Mouse (Mus musculus): ENCODE data around the gene Yars. TPM values are rescaled to one million over a fixed set of nuclear protein-coding genes. Genes with fewer than 3 reads are reported as not detected.

The Yars gene
- total and polyA plus RNA-seq, 3 experiments: 89.5 to 539 (median 179) TPM

DNA sequence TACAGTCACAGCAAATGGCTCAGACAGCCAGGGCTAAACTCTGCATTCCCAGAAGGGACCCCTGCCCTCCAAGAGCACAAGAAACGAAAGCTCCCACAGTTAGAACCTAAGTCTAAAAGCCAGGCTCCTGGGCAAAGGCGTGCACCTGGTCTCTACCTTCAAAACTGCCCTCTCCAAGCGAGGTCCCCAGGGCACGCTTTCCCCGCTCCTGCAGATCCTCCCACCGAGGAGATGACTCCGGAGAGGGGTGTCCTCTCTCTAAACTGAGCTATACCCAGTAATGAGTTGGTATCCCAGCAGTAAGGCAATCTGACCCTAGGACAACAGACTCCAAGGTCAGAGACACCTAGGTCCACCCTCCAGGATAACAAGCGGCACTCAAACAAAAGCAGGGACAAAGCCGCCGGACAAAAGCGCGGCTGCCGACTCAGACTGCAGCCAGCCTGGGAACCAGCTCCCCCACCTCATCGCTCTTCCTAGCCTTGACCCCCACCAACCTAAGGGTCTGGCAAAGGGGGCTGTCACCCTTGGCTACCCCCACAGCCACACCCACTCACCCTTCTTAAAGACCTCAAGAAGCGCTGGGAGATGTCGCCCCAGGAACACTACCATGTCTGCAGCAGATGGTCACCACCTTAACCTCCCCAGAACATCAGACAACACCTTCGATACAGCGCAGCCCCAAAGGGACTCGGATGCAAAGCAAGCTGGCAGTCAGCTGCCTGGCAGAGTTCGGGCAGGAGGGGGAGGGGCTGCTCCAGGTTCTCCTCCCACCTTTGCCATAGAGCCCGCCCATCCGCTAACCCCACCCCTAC is 37.8 kb downstream of the Yars start:
- no peak for TF ChIP-seq JUND (IDR thresholded peaks at IDR 0.05; ENCODE audit: low read depth, low read length)
- TF ChIP-seq MAFK (IDR thresholded peaks at IDR 0.05; ENCODE audit: borderline replicate concordance, low read depth, low read length): no peak
- no peak for TF ChIP-seq ETS1 (IDR thresholded peaks at IDR 0.05; ENCODE audit: low read depth, low read length)
- no peak for TF ChIP-seq TCF12 (IDR thresholded peaks at IDR 0.05; ENCODE audit: low read depth, low read length)
- TF ChIP-seq POLR2A (IDR thresholded peaks at IDR 0.05; ENCODE audit: control insufficient read depth in 1 of 2, insufficient read depth in 1 of 2, low read depth in 1 of 2, low read length in 2 of 2, poor library complexity in 1 of 2): no peak
- H3K4me3 ChIP-seq (ENCODE audit: control insufficient read depth in 1 of 2, insufficient read depth in 1 of 2, low read depth in 2 of 2, low read length in 2 of 2): no peak overlapping the region
- H3K27me3 ChIP-seq (ENCODE audit: control insufficient read depth in 1 of 2, insufficient read depth in 2 of 2, low read length in 2 of 2): no peaks in the 10 kb centered on the region
- no peak overlapping the region for H3K27ac ChIP-seq (ENCODE audit: control insufficient read depth, low read depth, low read length)
- peaks cover 10 to 19% of the 10 kb centered on the region in 2 experiments for H3K4me1 ChIP-seq (ENCODE audit: control insufficient read depth in 1 of 2, insufficient read depth in 2 of 2, low read length in 2 of 2)
- DNase-seq (ENCODE audit: low read depth, low spot score): no peak
- no peak overlapping the region for H3K9ac ChIP-seq (ENCODE audit: control insufficient read depth, low read depth, low read length, poor library complexity, severe bottlenecking)
- no peaks in the 10 kb centered on the region for H3K9me3 ChIP-seq (replicated peaks; ENCODE audit: insufficient read depth, low read length)
- H3K79me2 ChIP-seq (ENCODE audit: control insufficient read depth, insufficient read depth, low read length, poor library complexity): no peaks in the 10 kb centered on the region
- H3K36me3 ChIP-seq (ENCODE audit: control insufficient read depth in 1 of 2, insufficient read depth in 2 of 2, low read length in 2 of 2): peaks cover 0 to 11% of the 10 kb centered on the region in 2 experiments; a peak in 2 of 4 replicates

- peaks cover 11 to 24% of the 10 kb centered on the region in 2 experiments for H3K4me1 ChIP-seq (ENCODE audit: control insufficient read depth in 1 of 2, insufficient read depth in 2 of 2, low read length in 2 of 2)
- no peaks in the 10 kb centered on the region for H3K27me3 ChIP-seq (ENCODE audit: control insufficient read depth in 1 of 2, insufficient read depth in 2 of 2, low read length in 2 of 2)
- no peak for DNase-seq (ENCODE audit: low read depth, low spot score)
Observed at GRCm38 (mm10) chr4:129227985-129228381, 38.4 kb downstream of the Yars start.

DNA sequence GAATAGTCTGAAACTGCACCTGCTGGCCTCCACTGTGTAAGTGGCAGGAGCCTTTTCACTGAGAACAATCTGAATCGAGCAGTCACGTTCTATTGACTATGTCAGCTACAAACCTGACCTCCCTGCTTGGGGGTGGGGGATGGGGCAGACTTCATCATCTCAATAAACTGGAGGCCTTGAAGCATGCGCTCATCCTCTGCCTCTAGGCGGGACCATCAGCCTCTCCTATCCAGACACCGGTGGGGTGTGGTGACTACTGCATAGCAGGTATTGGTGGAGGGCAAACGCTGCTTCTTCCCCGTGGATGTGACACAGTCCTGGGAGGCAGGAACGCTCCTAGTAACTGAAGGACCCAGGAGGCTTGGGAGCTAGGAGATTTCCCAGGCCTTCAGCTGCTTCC is 41.4 kb downstream of the Yars start:
- Histone ChIP-seq H3K79me2 (ENCODE audit: control insufficient read depth, insufficient read depth, low read length, poor library complexity) (no peaks in the 10 kb centered on the region), H3K4me1 (ENCODE audit: control insufficient read depth in 1 of 2, insufficient read depth in 2 of 2, low read length in 2 of 2) (peaks cover 21 to 45% of the 10 kb centered on the region in 2 experiments), H3K27me3 (ENCODE audit: control insufficient read depth in 1 of 2, insufficient read depth in 2 of 2, low read length in 2 of 2) (no peaks in the 10 kb centered on the region), H3K9me3 (replicated peaks; ENCODE audit: insufficient read depth, low read length) (no peaks in the 10 kb centered on the region), H3K36me3 (ENCODE audit: control insufficient read depth in 1 of 2, insufficient read depth in 2 of 2, low read length in 2 of 2) (peaks cover 0 to 27% of the 10 kb centered on the region in 2 experiments; a peak in 2 of 4 replicates), H3K9ac (ENCODE audit: control insufficient read depth, low read depth, low read length, poor library complexity, severe bottlenecking) (no peak overlapping the region), H3K4me3 (ENCODE audit: control insufficient read depth in 1 of 2, insufficient read depth in 1 of 2, low read depth in 2 of 2, low read length in 2 of 2) (no peak overlapping the region), H3K27ac (ENCODE audit: control insufficient read depth, low read depth, low read length) (no peak overlapping the region)
- no peak for DNase-seq (ENCODE audit: low read depth, low spot score)
- no peak for TF ChIP-seq TAL1 (IDR thresholded peaks at IDR 0.05; ENCODE audit: low read length)
- no peak for TF ChIP-seq SMC3 (IDR thresholded peaks at IDR 0.05; ENCODE audit: low read depth, low read length)
- no peak for TF ChIP-seq ZC3H11A (IDR thresholded peaks at IDR 0.05; ENCODE audit: low read depth, low read length)
- no peak for TF ChIP-seq HCFC1 (IDR thresholded peaks at IDR 0.05; ENCODE audit: low read depth, low read length)
- no peak for TF ChIP-seq ZKSCAN1 (IDR thresholded peaks at IDR 0.05; ENCODE audit: low read depth, low read length)
- TF ChIP-seq POLR2AphosphoS5 (IDR thresholded peaks at IDR 0.05; ENCODE audit: borderline replicate concordance, low read depth, low read length): no peak

More at GRCm38 (mm10) chr4:129227985-129228381, 38.4 kb downstream of the Yars start:
- H3K4me3 ChIP-seq (ENCODE audit: control insufficient read depth in 1 of 2, insufficient read depth in 1 of 2, low read depth in 2 of 2, low read length in 2 of 2): no peak overlapping the region
- H3K27ac ChIP-seq (ENCODE audit: control insufficient read depth, low read depth, low read length): no peak overlapping the region
- no peak overlapping the region for H3K9ac ChIP-seq (ENCODE audit: control insufficient read depth, low read depth, low read length, poor library complexity, severe bottlenecking)
- TF ChIP-seq POLR2AphosphoS2 (IDR thresholded peaks at IDR 0.05; ENCODE audit: low read length) (no peak), E2F4 (IDR thresholded peaks at IDR 0.05; ENCODE audit: borderline replicate concordance, low read depth, low read length) (no peak), USF1 (IDR thresholded peaks at IDR 0.05; ENCODE audit: low read depth, low read length) (no peak), MYC (IDR thresholded peaks at IDR 0.05; ENCODE audit: low read depth, low read length) (no peak), NELFE (IDR thresholded peaks at IDR 0.05; ENCODE audit: low read depth, low read length) (no peak), USF2 (IDR thresholded peaks at IDR 0.05; ENCODE audit: borderline replicate concordance in 1 of 2, insufficient read depth in 1 of 2, low read depth in 1 of 2, low read length in 2 of 2) (no peak), MAZ (IDR thresholded peaks at IDR 0.05; ENCODE audit: low read depth, low read length) (no peak), MAX (IDR thresholded peaks at IDR 0.05; ENCODE audit: low read length) (no peak), EP300 (IDR thresholded peaks at IDR 0.05; ENCODE audit: low read depth in 1 of 2, low read length in 2 of 2) (no peak), POLR2AphosphoS5 (IDR thresholded peaks at IDR 0.05; ENCODE audit: borderline replicate concordance, low read depth, low read length) (no peak), UBTF (IDR thresholded peaks at IDR 0.05; ENCODE audit: borderline replicate concordance, insufficient read depth, low read depth, low read length) (no peak), NRF1 (IDR thresholded peaks at IDR 0.05; ENCODE audit: insufficient read depth, low read depth, low read length, poor library complexity, severe bottlenecking) (no peak), JUND (IDR thresholded peaks at IDR 0.05; ENCODE audit: low read depth, low read length) (no peak)
- no peaks in the 10 kb centered on the region for H3K9me3 ChIP-seq (replicated peaks; ENCODE audit: insufficient read depth, low read length)
- peaks cover 0 to 11% of the 10 kb centered on the region in 2 experiments; a peak in 2 of 4 replicates for H3K36me3 ChIP-seq (ENCODE audit: control insufficient read depth in 1 of 2, insufficient read depth in 2 of 2, low read length in 2 of 2)
- no peaks in the 10 kb centered on the region for H3K79me2 ChIP-seq (ENCODE audit: control insufficient read depth, insufficient read depth, low read length, poor library complexity)

Data from MEL (cell line).